Mouse (Mus musculus) c-Kit-negative CD71-positive TER-119-positive erythroid progenitor cells, embryonic 14.5 days (primary cell): ENCODE data around the gene Dpyd.

Experiments
- DNase-seq: peaks from one replicate; pipeline ENCODE4 v3.0.0-alpha.2; 2013; ENCODE audit warnings: low read depth, low spot score

Gene Dpyd

DNA sequence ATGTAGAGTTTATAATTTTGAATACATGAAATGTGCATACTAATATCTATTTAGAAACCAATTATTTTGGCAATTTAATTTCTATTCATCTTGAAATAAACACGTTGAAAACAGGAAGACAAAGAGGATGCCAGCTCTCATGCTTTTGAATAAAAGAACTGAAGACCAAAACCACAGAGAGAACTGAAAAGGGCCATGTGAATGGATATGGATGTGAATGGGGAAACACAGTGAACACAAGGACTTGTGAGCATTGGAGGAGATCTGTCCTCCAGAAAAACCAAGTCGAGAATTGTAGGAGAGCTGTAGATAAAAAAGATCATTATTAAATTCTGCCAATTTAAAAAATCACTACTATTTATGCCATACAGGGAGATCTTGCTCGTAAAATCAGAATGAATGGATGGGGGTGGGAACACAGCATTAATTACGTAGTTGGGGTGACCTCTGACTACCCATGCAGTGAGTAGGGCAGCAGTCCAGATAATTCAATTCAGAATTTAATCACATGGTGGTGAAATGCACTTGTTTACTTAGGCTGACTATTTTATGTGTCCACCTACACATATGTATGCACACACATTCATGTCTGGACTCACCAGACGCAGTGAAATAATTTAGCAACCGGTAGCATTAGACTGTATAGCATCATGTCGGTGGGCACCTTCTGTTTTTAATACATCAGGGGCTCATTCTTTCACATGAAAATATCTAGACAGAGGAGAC, 114.3 kb downstream of the Dpyd start:
- DNase-seq = no peak

DNA sequence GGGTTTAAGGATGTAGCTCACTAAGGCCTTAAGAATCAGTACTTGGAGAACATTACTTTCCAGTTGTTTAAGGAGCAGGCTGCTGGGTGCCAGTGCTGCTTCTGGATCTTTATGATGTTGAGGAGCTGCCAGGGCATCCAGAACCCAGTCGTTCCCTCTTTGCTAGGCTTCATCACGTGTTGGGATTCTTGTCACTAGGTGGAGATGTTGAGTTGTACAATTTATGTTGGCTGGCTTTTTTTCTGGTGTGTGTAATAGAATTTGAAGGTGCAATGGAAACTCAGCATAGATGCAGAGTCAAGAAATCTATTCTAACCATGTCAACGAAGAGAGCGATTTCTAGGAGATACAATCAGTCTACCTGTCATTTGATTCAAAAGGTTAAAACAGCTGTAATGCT, 118.9 kb downstream of the Dpyd start:
- no peak for DNase-seq

DNA sequence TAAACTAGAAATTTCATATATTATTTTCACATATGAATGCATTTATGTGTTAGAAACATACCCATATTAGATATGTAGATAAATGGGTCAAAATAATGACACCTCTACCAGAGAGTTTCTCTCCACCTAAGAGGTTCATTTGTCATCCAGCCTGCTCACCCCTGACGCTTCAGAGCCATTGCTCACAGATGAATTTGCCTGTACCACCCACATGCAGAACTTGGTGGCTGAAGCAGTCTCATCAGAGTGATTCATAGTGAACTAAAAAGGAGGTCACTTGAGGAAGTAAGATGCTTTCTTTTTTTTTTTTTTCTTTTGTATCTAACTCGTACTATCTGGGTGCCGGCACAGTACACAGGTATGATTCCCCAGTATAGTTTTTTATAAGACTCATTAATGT, 188.3 kb downstream of the Dpyd start:
- DNase-seq = no peak

DNA sequence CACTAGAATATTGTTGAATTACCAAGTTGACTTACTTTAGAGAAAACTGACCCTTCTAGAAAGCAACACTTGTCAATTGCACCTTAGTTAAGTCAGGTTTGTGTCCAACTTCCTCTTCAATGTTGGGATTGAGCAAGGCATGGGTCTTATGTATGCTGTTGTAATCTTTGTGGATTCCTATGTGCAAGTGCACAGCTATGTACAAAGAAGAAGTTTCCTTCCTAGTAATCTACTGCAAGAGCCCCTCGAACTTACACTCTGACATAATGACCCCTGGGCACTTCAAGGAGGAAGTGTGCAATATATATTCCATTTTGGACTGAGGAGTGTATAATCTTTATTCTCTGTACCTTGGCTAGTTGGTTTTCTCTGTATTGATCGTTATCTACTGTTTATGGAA, 191.7 kb downstream of the Dpyd start:
- DNase-seq = no peak

DNA sequence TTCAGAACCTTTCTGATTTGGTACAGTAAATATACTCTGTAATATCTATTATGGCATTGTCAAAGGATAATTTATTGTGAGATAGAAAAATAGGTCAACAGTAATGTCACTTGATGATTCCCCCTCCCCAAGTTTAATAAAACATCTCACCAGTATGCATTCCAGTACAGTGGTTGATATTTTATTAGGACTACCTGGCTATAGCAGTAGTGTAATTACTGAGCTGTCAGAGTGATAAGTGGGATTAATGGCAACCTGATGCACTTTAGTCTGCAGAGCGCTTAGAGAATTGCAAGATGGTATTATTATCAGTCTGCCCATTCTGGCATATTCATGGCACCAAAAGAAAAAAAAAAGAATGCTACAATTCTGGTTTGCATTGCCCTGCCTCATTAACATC, 194.2 kb downstream of the Dpyd start:
- no peak for DNase-seq

DNA sequence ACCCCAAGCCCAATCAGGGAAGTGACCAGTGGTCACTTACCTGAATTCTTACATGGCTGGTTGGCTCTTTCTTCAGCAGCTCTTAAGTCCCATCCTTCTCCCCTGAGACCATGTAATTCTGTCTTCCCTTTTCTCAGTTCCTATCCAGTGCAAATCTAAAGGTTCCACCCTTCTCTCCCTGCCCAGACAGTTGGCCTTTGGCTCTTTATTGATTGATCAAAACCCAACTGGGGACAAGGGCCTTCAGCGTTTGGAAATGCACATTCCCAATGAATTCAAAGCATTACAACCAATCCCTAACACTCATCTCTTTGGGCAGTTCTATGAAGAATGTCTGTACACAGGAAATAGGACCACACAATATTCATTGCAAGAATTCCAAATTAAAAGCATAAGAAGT, 251.0 kb downstream of the Dpyd start:
- no peak for DNase-seq

DNA sequence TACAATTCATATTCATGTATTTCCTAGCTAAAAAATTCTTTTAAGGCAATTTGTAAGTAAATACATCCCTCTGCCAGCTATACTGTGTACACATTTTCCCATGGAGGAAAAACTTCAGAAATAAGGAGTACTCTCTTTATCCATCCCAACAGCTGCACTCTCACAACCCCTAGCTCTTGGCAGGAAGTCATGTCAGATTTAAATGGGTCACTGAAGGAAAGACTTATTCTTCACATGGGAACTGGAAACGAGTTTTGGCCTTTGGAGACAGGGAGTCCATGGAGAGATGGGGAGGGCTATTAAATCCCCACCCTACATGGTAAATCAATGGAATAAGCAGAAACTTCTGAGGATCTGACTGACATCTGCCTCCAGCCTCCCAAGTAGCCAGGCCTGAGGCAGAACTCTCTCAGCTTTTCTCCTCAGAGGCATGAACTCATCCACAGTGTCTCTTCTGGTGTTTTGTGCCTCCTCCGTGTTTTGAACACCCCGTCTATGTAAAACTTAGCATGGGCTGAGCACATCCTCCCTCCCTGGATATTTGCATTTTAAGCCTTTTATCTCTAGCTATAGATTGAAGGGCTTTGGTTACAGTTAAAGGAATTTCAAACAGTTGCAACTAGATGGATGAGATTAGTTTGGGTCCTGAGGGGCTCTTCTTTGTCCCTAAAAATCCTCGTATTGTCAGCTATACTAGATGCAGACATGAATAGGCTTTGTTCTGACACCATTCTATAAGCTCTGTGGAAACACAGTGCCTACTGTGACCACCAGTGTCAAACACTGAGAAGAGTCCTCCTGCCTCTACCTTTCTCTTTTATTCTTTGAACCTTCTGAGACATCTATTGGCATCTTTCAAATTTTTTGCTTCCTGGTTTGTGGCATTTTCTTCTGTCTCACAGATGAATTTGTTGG, 288.9 kb downstream of the Dpyd start:
- no peak for DNase-seq

DNA sequence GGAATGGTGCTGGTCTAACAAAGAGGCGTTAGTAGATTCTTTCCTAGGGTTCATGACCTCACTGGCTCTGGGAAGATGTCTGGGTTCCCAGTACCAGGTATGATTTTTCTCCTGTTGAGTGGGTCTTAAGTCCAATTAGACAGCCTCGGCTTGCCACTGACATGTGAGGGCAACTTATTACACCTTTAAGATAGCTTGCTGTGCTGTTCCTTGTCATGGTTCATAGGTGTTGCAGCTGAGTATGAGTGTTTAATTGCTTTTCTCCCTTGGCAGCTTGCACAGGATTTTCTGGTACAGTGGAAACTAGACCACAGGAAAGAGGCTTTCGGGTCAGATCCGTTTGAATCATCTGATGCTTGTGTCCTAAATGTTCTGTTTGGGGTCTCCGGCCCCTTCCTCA, 290.8 kb downstream of the Dpyd start:
- no peak for DNase-seq

DNA sequence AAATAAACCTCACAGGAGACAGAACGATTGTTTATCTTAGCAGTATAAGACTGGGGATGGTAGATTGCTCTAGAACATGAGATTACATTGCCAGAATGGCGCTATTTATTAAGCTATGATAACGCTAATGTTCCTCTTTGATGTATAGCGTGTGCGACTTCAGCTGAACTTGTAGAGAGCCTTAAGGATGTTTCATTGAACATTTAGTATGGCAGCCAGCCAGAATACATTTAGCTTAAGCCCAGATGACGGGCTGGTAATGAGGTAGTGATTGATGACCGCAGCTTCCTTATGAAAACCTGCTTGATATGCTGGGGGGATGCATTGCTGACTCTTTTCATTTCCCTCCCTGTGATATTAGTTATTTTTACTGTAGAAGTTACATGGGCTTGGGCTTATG, 293.5 kb downstream of the Dpyd start:
- DNase-seq = no peak

DNA sequence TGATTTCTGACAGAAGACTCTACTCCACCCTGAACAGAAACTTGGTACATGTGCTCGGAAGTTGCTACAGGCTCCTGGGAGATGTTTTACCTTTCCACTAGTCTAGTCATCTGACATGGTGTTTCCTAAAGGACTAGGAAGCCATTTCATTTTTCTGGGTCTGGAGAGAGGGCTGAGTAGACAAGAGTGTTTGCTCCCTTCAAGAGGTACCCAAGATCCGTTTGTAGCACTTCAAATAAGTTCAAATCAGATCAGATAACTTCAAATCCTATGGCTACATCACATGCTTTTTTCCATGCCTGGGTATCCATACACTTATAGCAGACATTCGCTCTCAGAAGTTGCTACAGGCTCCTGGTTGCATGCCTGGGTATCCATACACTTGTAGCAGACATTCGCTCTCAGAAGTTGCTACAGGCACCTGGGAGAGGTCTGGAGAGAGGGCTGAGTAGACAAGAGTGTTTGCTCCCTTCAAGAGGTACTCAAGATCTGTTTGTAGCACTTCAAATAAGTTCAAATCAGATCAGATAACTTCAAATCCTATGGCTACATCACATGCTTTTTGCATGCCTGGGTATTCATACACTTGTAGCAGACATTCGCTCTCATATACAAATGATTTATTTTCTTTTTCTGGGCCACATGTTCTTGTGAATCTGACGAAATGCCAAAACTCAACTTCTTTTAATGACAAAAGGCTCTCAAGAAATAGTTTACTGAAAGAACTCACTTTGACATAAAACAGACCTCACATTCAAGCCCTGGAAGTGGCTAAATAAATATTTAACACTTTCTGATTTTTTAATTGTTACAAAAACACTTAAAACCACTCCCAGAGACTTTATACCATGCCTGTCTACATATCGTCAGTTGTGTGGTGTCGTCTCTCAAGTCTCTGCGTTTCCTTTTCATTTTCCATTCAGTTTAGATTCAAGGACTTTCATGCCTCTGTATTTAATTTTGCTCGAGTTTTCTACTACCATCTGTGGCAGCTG, 307.5 kb downstream of the Dpyd start:
- DNase-seq = no peak

DNA sequence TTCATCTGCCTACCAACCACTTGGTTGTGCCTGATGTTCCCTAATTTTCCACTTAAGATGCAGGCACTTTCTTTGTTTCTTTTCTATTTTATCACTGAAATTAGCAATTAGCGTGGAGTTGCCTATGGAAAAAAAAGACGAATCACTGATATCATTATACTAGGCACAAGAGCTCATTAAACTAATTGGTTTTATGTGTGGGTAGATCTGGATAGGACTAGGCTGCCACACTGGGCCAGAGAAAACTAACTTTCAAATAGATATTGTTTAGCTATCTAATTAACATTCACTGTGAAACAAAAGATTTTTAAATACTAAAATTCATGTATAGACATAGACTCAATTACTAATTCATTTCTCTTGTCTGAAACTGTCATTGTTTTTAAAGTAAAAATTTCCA, 313.9 kb downstream of the Dpyd start:
- DNase-seq = no peak

DNA sequence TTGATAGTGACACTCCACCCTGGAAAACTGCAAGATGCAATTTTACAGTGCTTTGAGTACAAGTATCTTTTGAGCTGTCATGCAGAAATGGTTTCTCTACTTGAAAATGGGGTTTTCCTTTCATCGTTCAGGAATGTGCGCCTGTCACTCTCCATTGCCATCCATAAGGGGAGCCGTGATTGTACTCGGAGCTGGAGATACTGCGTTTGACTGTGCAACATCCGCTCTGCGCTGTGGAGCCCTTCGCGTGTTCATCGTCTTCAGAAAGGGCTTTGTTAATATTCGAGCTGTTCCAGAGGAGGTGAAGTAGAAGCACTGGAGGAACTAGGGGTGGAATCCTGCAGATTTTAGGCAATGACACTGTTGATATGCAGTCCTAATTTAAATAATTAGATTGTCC, 337.1 kb downstream of the Dpyd start:
- no peak for DNase-seq

DNA sequence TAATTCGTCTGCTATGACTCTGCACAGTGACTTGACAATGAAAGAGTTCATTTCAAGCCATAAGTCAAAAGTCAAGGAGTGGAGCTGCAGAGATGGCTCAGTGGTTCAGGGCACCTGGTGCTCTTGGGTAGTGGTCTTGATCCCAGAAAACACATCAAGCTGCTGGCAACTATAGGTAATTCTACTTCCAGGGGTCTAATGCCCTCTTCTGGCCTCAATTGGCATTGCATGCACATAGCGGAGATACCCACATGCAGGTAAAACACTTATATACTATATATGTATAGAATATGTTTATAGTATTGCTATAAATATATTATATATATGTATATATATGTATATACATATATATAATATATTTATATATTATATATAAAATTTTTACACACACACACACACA, 429.4 kb downstream of the Dpyd start:
- no peak for DNase-seq

DNA sequence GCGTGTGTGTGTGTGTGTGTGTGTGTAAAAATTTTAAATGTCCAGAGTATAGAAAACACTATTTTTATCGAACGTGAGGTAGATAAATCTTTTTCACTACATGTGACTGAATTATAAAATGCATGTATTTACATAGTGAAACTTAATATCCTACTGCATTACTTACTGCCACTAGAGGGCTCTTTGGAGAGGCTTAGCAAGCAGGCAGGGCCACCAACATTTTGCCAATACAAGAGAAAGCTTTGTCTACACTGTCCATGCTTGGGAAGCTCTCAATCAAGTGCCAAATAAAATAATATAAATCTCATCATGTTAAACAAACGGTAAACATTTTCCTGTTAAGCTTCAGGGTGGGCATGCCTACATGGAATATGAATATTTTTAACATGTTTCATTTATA, 429.9 kb downstream of the Dpyd start:
- DNase-seq = no peak

DNA sequence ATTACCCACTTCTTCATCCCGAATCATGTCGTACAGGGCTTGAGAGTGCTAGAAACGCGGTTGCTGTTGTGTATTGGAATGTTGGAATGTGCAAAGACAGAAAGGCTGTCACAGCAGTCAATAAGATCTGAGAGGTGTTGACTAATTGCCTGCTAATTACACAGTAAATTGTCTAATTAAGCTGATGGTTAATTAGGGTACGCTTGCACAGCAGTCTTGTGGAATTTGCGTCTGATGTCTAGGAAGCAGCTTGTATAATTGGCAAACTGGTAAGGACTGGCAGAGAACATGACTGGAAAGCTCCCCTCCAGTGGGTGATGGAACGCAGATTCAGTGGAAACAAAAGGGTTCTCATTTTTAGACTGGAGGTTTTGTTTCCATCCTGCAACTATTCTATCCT, 459.3 kb downstream of the Dpyd start:
- no peak for DNase-seq

DNA sequence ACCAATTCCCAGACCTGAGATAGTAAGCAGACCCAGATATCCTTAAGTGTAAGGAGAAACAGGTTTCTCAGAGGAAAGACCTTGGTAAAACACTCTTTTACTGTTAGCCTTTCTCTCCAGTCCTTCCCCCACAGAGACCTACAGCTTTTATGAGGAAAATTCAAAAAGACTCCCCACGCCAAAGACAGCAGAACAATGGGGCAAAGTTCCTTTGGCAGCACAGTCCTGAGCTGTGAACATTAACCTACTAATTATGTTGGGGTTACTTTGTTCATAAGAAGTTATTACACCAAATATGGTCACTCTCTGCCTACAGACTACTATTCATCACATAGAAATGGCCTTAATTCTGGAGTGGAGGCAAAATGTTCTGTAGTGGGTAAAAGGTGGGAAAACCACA, 480.7 kb downstream of the Dpyd start:
- DNase-seq = no peak

DNA sequence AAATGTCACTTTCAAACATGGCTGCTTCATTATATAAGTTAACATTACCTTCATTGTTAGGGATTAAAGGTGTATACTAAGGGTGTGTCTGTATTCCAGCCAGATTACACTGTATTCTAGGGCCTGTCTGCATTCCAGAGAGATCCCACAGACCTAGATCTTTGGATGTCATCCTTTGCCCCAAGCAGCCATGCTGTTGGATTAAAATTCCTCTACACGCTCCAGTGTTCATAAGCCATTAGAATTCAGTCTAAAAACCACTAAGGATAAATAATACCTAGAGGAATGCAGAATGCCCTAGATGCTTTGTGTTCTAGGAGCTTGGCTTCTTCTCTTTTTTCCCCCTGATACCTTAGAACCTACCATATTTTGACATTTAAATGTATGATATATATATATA, 494.2 kb downstream of the Dpyd start:
- DNase-seq = no peak

DNA sequence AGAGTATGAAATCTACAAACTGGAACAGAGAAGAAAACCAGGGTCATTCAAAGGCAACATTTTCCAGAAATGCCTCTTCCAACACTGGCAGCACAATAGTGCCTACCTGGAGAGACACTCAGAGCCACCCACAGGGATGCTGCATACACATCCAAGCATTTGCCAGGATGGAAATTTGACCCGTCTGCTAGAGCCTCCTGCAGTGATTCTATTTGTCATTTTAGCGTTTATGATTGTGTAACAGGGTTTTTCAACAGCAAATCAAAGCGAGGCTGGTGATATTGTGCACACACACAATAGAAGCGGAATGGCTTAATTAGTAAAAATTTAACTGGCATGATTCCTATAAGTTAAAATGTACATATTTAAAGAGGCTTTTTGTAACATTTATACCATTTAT, 501.3 kb downstream of the Dpyd start:
- DNase-seq = no peak

DNA sequence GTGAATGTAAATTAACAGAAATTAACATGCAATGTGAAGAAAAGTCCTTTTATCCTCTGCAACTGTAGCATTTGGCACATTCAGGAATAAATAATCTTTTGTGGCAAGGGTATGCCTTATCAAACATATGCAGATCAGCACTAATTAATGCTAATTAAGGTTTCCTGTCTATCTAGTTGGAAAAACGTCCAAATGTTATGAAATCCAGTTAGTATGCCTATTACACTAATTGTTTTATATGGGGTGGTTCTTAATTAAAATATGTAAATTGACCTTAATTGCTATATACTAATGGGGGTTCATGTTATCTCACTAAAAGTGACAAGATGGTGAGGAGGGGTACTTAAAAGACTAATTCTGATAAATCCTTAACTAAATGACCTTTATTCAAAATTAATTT, 501.7 kb downstream of the Dpyd start:
- DNase-seq = no peak

DNA sequence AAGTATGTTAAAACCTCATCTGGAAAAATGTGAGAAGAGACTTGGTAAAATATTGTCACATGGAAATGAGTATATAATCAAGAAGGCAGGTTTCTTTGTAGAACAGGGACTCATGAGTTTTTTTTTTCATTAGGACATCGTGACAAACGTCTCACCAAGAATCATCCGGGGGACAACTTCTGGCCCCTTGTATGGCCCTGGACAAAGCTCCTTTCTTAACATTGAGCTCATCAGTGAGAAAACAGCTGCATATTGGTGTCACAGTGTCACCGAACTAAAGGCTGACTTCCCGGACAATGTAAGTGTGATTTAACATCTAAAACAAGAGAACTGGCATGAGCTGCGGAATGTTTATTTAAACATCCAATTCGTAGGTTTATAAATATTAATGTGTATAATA, 502.8 kb downstream of the Dpyd start:
- no peak for DNase-seq

DNA sequence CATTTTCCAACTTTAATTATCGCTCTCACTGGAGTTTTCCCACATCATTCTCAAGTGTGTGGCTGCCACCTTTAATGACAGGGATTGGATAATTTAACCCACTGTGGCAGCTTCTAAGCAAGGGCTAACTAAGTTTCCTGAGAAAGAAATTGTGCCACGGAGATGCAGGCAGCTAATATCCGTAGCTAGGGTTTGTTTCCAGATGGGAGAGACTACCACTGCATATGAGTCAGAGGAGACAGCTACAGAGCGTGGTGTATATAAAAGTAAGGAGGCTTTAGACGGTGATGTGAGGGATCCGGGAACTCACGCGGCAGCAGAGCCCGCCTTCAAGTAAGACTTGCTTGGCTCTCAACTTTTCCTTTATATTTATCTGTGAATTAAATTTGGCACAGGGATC, 505.3 kb downstream of the Dpyd start:
- no peak for DNase-seq

DNA sequence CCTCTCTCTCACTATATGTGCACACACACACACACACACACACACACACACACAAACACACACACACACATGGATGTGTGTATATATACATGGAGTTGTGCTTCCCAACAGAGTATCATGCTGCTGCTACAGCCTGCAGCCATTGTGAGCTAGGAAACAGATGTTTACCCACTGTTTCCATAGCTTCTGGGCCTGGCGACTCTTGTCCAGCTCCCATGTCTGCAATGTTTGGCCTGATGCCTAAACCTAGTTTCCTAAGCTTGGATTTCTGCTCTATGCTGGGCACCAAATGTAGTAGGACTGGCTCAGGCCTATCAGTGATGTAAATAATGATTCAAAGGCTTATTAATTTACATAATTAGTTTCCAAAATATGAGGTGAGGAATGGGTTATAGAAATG, 524.7 kb downstream of the Dpyd start:
- no peak for DNase-seq
